Comparison of ENCODE assay signal across 22 mouse cellular contexts in the genomic region with DNA sequence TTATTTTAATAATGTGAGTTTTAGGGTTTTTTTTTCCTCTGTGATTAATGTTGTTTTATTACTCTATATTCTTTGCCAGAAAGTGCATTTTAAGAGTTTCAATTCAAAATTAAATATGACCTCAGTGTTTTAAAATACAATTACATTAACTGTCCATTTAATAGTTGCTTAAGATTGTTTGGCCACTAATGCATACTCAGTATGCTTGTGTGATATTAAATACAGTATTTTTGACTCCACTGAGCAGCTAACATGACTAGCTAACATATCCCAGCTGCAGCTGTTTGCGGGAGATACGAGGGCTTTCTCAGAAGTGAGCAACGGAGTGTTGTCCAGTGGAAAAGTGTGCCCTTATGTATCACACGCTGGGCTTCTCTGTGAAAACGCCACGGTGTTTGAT.
DNase-seq lines count a peak whose midpoint lies in the region; ATAC-seq and TF ChIP-seq lines count a peak whose summit lies in the region.
"Had no signal": no experiment of that assay in that cellular context is flagged by ENCODE, and none has a peak within 500 bp of the region (broad histone marks: within the 10 kb centered on the region; RNA-seq: fewer than 3 reads in every experiment).

No protein-coding gene starts in this region.

- no peaks in the 10 kb centered on the region for H3K9me3 ChIP-seq in kidney, embryonic 16.5 days (ENCODE audit: low read length)
- H3K9me3 ChIP-seq in limb, embryonic 14.5 days (ENCODE audit: control insufficient read depth, low read length) = no peaks in the 10 kb centered on the region
- H3K9me3 ChIP-seq in limb, embryonic 10.5 days (replicated peaks) = no peaks in the 10 kb centered on the region
- no peaks in the 10 kb centered on the region for H3K9me3 ChIP-seq in limb, embryonic 15.5 days
- H3K9me3 ChIP-seq in stomach, embryonic 15.5 days = no peaks in the 10 kb centered on the region
- H3K9me3 ChIP-seq in neural tube, embryonic 15.5 days (replicated peaks) = no peaks in the 10 kb centered on the region
- H3K9me3 ChIP-seq: embryonic facial prominence, embryonic 12.5 days; embryonic facial prominence, embryonic 15.5 days; hindbrain, embryonic 10.5 days; hindbrain, embryonic 13.5 days had no signal

- no peak for TF ChIP-seq POLR2A in limb, embryonic 14.5 days (IDR thresholded peaks at IDR 0.05; ENCODE audit: borderline replicate concordance, extremely low read depth, insufficient read depth, insufficient read length)

- 63% methylated on average over 6 of the region's 6 CpGs for WGBS in kidney, embryonic 16.5 days
- 48% methylated on average over 6 of the region's 6 CpGs for WGBS in limb, embryonic 14.5 days
- WGBS in limb, embryonic 10.5 days = 90% methylated on average over 6 of the region's 6 CpGs
- 45% methylated on average over 6 of the region's 6 CpGs for WGBS in limb, embryonic 15.5 days
- 47% methylated on average over 6 of the region's 6 CpGs for WGBS in stomach, embryonic 15.5 days
- 77% methylated on average over 6 of the region's 6 CpGs for WGBS in neural tube, embryonic 15.5 days

- no peak overlapping the region for H3K4me3 ChIP-seq in kidney, embryonic 16.5 days (ENCODE audit: low read length)
- H3K4me3 ChIP-seq in limb, embryonic 14.5 days (replicated peaks; ENCODE audit: low read length) = no peak overlapping the region
- no peak overlapping the region for H3K4me3 ChIP-seq in limb, embryonic 10.5 days
- no peak overlapping the region for H3K4me3 ChIP-seq in limb, embryonic 15.5 days
- H3K4me3 ChIP-seq in stomach, embryonic 15.5 days (replicated peaks) = no peak overlapping the region
- H3K4me3 ChIP-seq in neural tube, embryonic 15.5 days (replicated peaks) = no peak overlapping the region
- H3K4me3 ChIP-seq: embryonic facial prominence, embryonic 12.5 days; embryonic facial prominence, embryonic 15.5 days; hindbrain, embryonic 10.5 days; hindbrain, embryonic 13.5 days had no signal

- no peak overlapping the region for H3K27ac ChIP-seq in kidney, embryonic 16.5 days (ENCODE audit: low read length)
- peak overlapping the region; percentile 9; the same call in 1 of the 2 replicates for H3K27ac ChIP-seq in limb, embryonic 14.5 days (replicated peaks; ENCODE audit: low read depth, low read length)
- H3K27ac ChIP-seq in limb, embryonic 10.5 days = no peak overlapping the region
- peak overlapping the region; percentile 50; the same call in 1 of the 2 replicates for H3K27ac ChIP-seq in limb, embryonic 15.5 days
- H3K27ac ChIP-seq in stomach, embryonic 15.5 days = peak overlapping the region; percentile 6; the same call in 1 of the 2 replicates
- H3K27ac ChIP-seq in neural tube, embryonic 15.5 days (replicated peaks) = no peak overlapping the region
- H3K27ac ChIP-seq: embryonic facial prominence, embryonic 12.5 days; embryonic facial prominence, embryonic 15.5 days; hindbrain, embryonic 10.5 days; hindbrain, embryonic 13.5 days had no signal

- H3K4me2 ChIP-seq in kidney, embryonic 16.5 days (replicated peaks; ENCODE audit: low read depth, low read length) = no peak overlapping the region
- H3K4me2 ChIP-seq in limb, embryonic 14.5 days (replicated peaks; ENCODE audit: low read depth, low read length, severe bottlenecking) = no peak overlapping the region
- no peak overlapping the region for H3K4me2 ChIP-seq in limb, embryonic 15.5 days
- H3K4me2 ChIP-seq in stomach, embryonic 15.5 days = no peak overlapping the region
- H3K4me2 ChIP-seq in neural tube, embryonic 15.5 days = no peak overlapping the region
- H3K4me2 ChIP-seq: embryonic facial prominence, embryonic 12.5 days; embryonic facial prominence, embryonic 15.5 days; heart, embryonic 11.5 days; hindbrain, embryonic 13.5 days had no signal

- 0 out of 2 replicates have a peak, but pooled peaks have one; percentile 23 for ATAC-seq in kidney, embryonic 16.5 days (ENCODE audit: low FRiP score, low TSS enrichment)
- ATAC-seq in limb, embryonic 14.5 days (ENCODE audit: low FRiP score, low read depth) = peak; percentile 49; the same call in 1 of the 2 replicates
- ATAC-seq in limb, embryonic 15.5 days (ENCODE audit: insufficient number of reproducible peaks, low FRiP score, low TSS enrichment, low read depth) = 0 out of 2 replicates have a peak, but pooled peaks have one; percentile 54
- peak; percentile 64; the same call in 1 of the 2 replicates for ATAC-seq in stomach, embryonic 15.5 days (ENCODE audit: insufficient read depth, low FRiP score, low read depth)
- ATAC-seq in neural tube, embryonic 15.5 days (ENCODE audit: low FRiP score) = no peak
- ATAC-seq: CD4-positive, CD25-positive, alpha-beta regulatory T cell, adult 4 months; forebrain, embryonic 14.5 days; forebrain, postnatal 0 days; hindbrain, embryonic 16.5 days had no signal

- no peaks in the 10 kb centered on the region for H3K36me3 ChIP-seq in kidney, embryonic 16.5 days (ENCODE audit: insufficient read depth, low read length)
- no peaks in the 10 kb centered on the region for H3K36me3 ChIP-seq in limb, embryonic 14.5 days (ENCODE audit: control insufficient read depth, insufficient read depth, low read length)
- H3K36me3 ChIP-seq in limb, embryonic 10.5 days = no peaks in the 10 kb centered on the region
- no peaks in the 10 kb centered on the region for H3K36me3 ChIP-seq in limb, embryonic 15.5 days
- no peaks in the 10 kb centered on the region for H3K36me3 ChIP-seq in stomach, embryonic 15.5 days
- H3K36me3 ChIP-seq in neural tube, embryonic 15.5 days = no peaks in the 10 kb centered on the region
- H3K36me3 ChIP-seq: embryonic facial prominence, embryonic 12.5 days; embryonic facial prominence, embryonic 15.5 days; hindbrain, embryonic 10.5 days; hindbrain, embryonic 13.5 days had no signal

- DNase-seq in kidney, postnatal 25 days = no peak
- peak; percentile 63 for DNase-seq in limb, embryonic 14.5 days (ENCODE audit: low spot score)
- no peak for DNase-seq in limb, embryonic 10.5 days (ENCODE audit: low spot score)
- DNase-seq: adrenal gland, adult 2 months; adrenal gland, postnatal 14 days; cerebellum, adult 11 months; cerebellum, adult 2 months; cerebellum, adult 9-11 months; cerebellum, postnatal 25 days had no signal

- H3K4me1 ChIP-seq in kidney, embryonic 16.5 days (ENCODE audit: insufficient read depth, low read length) = peaks cover 8% of the 10 kb centered on the region; the same call in 1 of the 2 replicates
- H3K4me1 ChIP-seq in limb, embryonic 14.5 days (ENCODE audit: control insufficient read depth, insufficient read depth, low read length) = peaks cover 25% of the 10 kb centered on the region
- H3K4me1 ChIP-seq in limb, embryonic 10.5 days = peaks cover 10% of the 10 kb centered on the region
- peaks cover 18% of the 10 kb centered on the region for H3K4me1 ChIP-seq in limb, embryonic 15.5 days
- 0 out of 2 replicates have a peak, but pooled peaks cover 3% of the 10 kb centered on the region for H3K4me1 ChIP-seq in stomach, embryonic 15.5 days
- H3K4me1 ChIP-seq in neural tube, embryonic 15.5 days = peaks cover 3% of the 10 kb centered on the region; the same call in 1 of the 2 replicates
- H3K4me1 ChIP-seq: embryonic facial prominence, embryonic 15.5 days had no signal

- no peak overlapping the region for H3K9ac ChIP-seq in kidney, embryonic 16.5 days (replicated peaks; ENCODE audit: low read length)
- H3K9ac ChIP-seq in limb, embryonic 14.5 days (ENCODE audit: low read depth, low read length, severe bottlenecking) = no peak overlapping the region
- H3K9ac ChIP-seq in limb, embryonic 15.5 days = no peak overlapping the region
- H3K9ac ChIP-seq in stomach, embryonic 15.5 days = no peak overlapping the region
- H3K9ac ChIP-seq in neural tube, embryonic 15.5 days (replicated peaks) = no peak overlapping the region
- H3K9ac ChIP-seq: embryonic facial prominence, embryonic 12.5 days; embryonic facial prominence, embryonic 15.5 days; forebrain, postnatal 0 days; hindbrain, embryonic 13.5 days had no signal

- H3K27me3 ChIP-seq in kidney, embryonic 16.5 days (ENCODE audit: insufficient read depth, low read length) = no peaks in the 10 kb centered on the region
- no peaks in the 10 kb centered on the region for H3K27me3 ChIP-seq in limb, embryonic 14.5 days (ENCODE audit: control insufficient read depth, insufficient read depth, low read length)
- peaks cover 21% of the 10 kb centered on the region for H3K27me3 ChIP-seq in limb, embryonic 10.5 days (ENCODE audit: low read depth, poor library complexity, severe bottlenecking)
- H3K27me3 ChIP-seq in limb, embryonic 15.5 days = no peaks in the 10 kb centered on the region
- no peaks in the 10 kb centered on the region for H3K27me3 ChIP-seq in stomach, embryonic 15.5 days (replicated peaks)
- H3K27me3 ChIP-seq in neural tube, embryonic 15.5 days (replicated peaks) = no peaks in the 10 kb centered on the region
- H3K27me3 ChIP-seq: embryonic facial prominence, embryonic 12.5 days; hindbrain, embryonic 13.5 days had no signal

Comparison
In these comparisons a context has a peak if more than half of its experiments do, and no peak if none do; other contexts are left out.
1. H3K27ac ChIP-seq: peak in limb, embryonic 14.5 days (single experiment), limb, embryonic 15.5 days (single experiment) and stomach, embryonic 15.5 days (single experiment); none in kidney, embryonic 16.5 days (single experiment), limb, embryonic 10.5 days (single experiment) and neural tube, embryonic 15.5 days (single experiment).